Mouse (Mus musculus) lung, postnatal 14 days (tissue): ENCODE data around the gene Fibcd1.
A peak's percentile ranks its signal among the peaks of the same experiment; 100 is the strongest.

ENCODE experiments used
- DNase-seq: peaks from one replicate; pipeline ENCODE4 v3.0.0; 2021

Gene Fibcd1

DNA sequence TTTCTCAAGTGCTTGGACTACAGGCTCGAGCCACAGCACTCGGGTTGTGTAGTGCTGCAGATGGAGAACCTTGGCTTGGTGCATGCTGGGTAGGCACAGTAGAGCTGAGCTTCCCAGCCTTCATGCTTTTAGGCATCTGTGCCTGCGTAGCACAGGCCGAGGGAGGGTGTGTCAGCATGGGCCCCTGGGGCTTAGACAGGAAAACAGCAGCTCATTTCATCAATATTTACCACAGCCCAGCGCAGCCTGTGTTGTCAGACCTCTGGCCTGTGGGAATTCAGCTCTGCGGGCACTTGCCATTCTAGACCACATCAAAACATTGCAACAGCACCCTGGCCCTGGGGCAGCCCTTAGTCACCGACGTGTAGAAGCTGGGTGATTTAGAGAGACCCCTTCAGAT, 10.2 kb upstream of the Fibcd1 start:
- DNase-seq: no peak

GRCm38 (mm10) chr2:31850141-31850540, 4.3 kb upstream of the Fibcd1 start:
- no peak for DNase-seq

DNA sequence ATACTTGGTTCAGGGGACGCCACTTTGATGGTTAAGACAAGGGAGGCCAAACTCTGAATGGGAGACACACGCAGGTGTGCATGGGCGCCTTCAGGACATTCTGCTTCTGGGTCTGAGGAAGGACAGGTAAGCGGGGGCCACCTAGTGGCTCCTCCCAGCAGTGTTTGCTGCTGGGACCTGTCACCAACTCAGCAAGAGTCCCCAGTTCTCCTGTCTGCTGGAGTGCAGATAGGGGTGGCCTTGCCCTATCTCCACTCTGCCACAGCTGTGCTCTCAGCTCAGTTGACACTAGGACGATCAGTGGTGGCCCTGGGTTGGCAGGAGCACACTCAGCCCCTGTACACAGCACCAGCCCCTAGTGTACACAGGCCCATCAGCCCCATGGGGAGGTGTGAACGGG, 2.1 kb upstream of the Fibcd1 start:
- peak; percentile 31 for DNase-seq

DNA sequence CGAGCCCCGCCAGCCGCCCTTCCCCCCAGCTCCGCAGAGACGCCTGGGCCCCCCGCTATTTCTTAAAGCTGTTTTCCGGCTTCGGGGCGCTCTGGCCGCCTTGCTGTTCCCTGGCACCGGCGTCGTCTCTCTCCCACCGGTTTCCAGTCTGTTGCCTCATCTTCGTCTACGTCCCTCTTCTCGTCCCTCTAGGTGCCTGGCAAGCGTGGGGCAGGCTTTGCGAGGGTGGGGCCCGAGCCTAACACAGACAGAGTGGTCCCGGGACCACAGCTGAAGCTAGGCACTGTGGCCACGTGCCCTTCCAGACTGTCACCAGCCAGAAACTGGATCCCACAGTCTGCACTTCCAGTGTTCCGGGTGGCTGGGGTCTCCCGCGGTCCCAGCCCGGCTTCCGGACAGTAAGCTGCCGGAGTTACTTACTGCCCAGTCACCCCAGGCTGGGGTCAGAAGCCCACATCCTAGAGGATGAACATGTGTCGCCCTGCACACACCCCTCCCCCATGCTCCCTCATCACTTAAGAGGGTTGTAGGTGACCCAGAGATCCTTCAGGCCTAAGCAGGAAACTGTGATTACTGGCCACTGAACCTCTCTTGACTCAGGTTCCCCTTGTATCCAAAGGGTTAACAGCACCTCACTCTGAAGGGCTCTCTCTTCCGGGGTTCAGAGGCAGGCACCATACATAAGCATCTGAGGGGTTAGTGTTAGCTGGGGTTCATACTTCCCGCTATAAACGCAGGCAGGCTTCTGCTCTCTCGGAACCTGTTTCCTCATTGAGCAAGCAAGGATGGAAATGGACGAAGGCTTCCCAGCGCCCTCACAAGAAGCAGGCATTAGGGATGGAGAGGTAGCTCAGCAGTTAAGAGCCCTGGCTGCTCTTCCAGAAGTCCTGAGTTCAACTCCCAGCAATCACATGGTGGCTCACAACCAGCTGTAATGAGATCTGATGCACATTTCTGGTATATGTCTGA, 1.2 kb upstream of the Fibcd1 start:
- DNase-seq: no peak

DNA sequence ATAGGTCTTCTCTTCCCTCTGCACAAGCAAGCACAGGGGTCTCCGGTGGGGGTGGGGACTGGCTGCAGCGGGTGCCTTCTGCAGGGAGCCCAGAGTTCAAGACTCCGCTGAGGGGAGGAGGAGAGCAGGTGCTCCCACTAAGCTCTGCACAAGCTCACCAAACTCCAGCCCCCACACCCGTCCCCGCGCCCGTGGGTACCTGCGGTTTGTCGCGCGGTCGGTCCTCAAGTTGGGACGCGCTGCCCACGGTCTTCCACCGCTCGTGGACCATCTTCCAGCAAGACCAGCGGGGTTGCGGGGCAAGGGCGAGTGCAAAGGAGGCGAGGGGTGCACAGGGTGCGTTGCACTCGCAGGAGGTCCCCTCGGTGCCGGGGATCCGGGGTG, 301 bp downstream of the Fibcd1 start:
- no peak for DNase-seq

GRCm38 (mm10) chr2:31844729-31845136, 1.1 kb downstream of the Fibcd1 start:
- DNase-seq: no peak

DNA sequence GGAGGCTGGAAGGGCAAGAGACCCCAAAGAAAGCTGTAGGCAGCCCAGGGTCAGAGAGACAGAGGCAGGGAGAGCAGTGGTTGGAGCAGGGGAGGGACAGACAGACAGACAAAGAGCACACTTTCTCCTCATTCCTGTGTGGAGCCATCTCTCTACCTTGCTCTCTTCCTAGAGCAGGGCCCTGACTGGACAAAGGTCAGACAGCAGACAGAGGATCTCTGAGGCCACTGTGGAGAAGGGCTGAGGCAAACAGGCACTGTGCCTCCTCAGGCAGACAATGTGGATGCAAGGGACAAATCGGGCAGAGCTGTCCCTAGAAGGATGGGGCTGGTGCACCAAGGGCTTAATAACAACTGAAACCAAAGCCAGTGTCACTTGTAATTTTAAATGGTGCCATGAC, 6.9 kb downstream of the Fibcd1 start:
- no peak for DNase-seq

DNA sequence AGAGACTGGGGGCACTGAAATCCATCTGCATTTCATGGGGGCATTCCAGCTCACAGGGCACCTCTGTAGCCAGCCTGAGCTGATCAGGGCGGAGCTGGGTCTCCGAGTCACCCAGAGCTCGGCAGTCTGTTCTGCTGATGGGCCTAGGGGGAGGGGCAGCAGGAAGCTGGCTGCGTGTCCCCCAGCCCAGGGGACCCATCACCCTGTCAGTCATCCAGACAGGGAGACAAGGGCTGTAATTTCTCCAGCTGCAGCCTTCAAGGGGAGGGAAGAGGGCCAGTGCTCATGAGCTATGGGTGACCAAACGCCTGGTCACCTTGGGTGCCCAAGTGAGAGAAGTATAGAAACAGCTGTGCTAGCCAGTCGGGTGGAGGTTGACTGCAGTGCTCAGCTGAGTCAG, 8.8 kb downstream of the Fibcd1 start:
- DNase-seq: no peak

DNA sequence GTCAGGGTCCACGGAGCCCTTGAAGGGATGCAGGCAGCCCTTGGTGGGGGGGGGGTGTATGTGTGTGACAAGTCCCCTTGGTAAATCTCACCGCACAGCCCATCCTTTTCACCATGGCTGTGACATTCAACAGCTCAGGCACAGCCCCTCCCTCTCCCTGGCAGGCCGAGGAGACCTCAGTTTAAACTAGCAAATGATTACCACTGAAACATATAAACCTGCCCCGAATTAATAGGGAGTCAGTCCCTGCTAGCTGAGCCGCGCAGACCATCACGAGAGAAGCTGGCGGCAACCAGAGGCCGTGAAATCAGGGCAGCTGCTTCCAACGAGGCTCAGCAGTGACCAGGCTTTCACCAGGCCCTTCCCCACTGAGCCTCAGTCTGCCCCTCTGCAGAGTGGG, 9.7 kb downstream of the Fibcd1 start:
- no peak for DNase-seq

- no peak for DNase-seq
These were observed 17.4 kb downstream of the Fibcd1 start for GRCm38 (mm10) chr2:31828311-31828825.

GRCm38 (mm10) chr2:31827877-31828276, 17.9 kb downstream of the Fibcd1 start:
- DNase-seq: peak; percentile 49

- no peak for DNase-seq
These were observed 19.4 kb downstream of the Fibcd1 start for GRCm38 (mm10) chr2:31826094-31827085.

- DNase-seq: no peak
These were observed 20.3 kb downstream of the Fibcd1 start for GRCm38 (mm10) chr2:31825469-31825911.

DNA sequence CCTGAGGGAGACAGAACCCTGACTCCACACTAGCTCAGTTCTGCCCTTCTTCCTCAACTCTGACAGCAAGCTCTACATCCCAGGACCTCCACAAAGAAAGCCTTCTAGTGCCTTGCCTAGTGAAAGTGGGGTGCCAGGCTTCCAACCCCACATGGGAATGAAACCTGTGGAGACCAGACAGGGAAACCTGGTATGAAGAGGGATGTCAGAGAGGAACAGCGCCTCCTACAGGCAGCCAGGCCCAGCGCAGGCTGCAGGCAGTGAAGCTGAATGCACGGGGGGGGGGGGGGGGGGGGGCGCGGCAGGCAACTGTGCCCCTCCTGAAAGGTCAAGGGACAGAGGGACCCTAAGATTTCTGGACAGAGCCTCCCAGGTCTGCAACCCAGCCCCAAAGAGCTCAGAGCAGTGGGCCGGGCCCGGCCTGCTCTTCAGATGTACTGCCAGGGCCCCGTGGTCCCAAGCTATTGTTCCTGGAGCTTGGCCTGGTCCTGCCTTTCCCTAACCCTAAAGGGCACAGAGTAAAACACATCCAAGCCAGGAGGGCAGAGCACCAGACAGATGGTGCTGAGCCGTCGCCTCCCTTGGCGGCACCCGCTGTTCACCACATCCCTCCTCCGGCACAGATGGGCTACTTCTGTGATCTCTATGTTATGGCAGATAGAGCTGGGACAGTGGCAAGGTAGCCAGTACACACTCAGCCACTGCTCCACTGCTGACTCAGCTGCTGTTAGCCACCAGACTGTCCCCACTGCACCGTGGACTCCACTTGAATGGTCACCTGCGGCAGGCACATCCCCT, 21.7 kb downstream of the Fibcd1 start:
- peak; percentile 45 for DNase-seq

GRCm38 (mm10) chr2:31822524-31823371, 23.1 kb downstream of the Fibcd1 start:
- peak; percentile 31 for DNase-seq

GRCm38 (mm10) chr2:31815367-31815766, 30.4 kb downstream of the Fibcd1 start:
- DNase-seq: peak; percentile 76

DNA sequence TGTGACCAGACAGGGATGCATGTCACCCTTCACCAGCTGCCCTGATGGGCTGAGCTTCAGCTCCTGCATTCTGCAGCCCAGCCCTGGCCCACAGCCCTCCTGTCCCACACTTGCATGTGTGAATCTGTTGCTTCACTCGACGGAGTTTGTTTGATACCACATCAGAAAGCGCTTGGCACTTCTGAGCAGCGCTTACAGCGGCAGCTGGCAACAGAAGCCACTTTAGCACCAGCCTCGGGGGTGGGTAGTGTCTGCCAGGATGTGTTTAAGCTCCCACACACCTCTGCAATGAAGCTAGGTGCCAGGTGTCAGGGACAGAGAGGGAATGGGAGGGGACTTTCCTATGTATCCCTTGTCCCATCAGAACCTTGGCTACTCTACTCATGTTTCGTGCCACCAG, 31.1 kb downstream of the Fibcd1 start:
- no peak for DNase-seq

DNA sequence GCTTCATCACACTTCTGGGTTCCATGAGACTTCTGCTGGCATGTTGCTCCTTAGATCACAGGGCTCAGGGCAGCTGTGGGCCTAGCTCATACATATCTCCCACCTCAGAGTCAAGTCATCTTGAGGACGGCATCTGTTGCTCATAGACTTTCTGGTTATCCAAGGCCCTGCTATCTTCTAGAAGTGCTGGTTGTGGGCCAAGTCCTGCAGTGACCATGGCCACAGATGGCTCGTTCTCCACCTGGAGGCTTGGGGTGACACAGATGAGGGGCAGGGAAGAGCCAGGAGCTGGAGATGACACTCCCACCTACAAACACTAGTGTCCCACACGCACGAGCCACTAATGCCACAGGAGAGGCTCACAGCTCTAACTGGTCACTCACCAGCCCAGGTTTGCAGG, 32.2 kb downstream of the Fibcd1 start:
- no peak for DNase-seq

- no peak for DNase-seq
These were observed 34.5 kb downstream of the Fibcd1 start for GRCm38 (mm10) chr2:31811086-31811958.

DNA sequence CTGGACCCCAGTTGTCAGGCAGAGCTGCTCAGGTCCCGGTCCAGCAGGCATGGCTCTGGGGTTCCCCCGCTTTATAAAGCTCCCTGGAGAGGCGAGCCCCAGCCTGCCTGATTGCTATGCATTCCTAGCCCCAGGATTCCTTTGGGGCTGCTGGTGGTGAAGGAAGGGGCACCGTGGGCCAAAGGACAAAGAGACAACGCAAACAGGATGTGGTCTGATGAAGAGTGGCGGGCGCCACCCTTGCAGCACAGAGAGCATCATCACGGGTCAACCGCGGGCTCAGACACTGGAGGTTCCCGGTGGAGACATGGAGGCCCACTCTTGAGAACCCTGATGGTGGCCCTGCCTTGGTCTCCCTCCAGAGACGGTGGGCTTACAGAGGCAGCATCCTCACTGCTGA, 35.4 kb downstream of the Fibcd1 start, which contains the start of gene Qrfp:
Gene Qrfp, minus strand, starts transcription at position 137 of the 400 bp plus-strand sequence.
- no peak for DNase-seq
